Mouse (Mus musculus) layer of hippocampus, adult 9-10 months (tissue): Measurements from ENCODE around the gene Gpr83.

ENCODE experiments used
- DNase-seq: peaks from one replicate; pipeline ENCODE4 v3.0.0; 2022; ENCODE audit warnings: low spot score

The Gpr83 gene

DNA sequence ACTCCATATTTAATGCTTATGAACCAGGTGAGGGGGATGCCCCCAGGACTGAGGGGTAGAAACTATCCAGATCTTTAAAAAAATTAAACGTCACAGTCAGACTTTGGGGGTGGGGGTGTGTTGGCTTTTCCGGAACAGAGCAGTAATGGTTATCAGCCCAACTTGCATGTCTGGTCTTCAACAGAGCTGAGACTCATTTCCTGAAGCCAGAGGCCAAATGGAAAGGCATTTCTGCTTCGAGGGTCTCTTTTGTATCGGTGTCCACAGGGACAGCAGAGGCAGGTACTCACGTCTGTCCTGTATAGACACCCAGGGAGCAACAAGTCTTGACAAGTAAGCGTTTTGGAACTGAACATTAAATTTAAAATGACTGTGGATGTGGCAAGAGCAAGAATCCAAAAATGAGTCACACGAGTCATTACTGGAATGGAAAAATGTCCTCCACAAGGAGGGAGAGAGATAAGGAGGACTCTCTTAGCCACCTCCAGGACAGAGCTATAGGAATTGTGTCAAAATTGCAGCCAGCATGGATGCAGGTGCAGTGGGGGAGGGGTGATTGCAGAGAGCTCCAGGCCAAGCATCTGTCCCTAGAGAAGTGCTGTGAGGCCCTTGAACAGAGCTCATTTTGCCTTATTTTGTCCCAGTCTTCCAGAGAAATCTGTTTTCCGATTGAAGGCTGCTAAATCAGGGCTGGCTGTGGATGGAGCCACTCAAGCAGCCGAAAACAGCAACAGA lies 44.9 kb downstream of the Gpr83 start:
- DNase-seq: no peak

DNA sequence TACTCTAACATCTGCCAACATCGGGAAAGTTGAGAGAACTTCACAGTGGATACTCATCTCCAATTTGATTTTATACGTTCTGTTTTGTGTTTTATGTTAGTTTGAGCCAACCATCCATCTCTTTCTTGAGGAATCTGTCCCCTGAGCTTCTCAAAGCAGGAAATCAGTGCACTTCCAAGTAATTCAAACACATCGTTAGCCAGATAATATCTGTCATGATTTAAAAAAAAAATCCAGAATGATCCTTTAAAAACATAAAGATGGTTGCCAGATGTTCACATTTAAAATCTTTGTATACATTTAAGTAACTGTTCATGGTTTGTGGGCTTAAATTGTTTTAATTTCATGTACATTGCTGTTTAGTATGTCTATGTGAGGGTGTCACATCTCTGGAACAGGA lies 45.9 kb downstream of the Gpr83 start:
- DNase-seq: no peak

DNA sequence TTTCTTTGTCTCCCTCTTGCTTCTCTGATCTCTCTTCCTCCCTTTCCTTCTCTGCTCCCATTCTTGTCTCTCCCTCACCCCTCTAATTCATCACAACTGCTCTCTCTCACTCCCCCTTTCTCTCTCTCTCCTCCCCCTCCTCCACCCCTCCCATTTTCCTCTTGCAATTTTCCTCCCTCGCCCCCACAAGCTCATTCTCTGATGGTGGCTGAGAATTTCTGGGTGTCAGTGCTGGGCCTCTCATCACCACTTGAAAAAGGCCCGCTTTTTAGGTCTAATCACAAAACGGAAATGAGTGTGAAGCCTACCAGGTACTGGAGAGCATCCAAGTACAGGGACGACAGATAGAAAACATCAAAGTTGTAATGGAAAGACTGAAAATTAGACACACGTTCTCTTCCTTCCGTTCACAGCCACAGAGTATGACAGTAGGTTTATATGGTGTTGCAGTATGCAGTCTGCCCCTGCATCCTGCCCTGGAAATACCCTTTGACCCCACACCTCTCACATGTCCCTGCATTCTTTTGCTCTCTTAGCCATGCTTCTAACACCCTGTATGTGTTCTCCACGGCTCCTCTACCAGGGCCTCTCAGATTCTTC lies 47.9 kb downstream of the Gpr83 start:
- DNase-seq: no peak

DNA sequence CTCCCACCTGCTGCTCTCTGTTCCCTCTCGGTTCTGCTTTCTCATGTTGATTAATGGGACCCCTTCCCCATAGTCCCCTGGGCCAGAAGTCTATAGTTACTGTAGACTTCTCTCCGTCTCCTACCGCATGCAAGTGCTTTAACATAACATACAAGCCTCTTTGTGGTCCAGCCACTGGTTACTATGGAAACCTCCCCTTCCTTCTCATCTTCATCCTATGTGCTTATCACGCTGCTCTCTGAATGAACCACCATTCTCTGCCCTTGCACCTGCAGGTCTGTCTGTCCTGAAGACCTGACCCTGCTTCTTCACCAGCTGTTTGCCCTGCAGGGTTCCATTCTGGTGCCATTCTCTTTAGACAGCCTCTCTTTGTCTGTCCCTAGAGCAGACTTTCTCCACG lies 50.0 kb downstream of the Gpr83 start:
- no peak for DNase-seq

DNA sequence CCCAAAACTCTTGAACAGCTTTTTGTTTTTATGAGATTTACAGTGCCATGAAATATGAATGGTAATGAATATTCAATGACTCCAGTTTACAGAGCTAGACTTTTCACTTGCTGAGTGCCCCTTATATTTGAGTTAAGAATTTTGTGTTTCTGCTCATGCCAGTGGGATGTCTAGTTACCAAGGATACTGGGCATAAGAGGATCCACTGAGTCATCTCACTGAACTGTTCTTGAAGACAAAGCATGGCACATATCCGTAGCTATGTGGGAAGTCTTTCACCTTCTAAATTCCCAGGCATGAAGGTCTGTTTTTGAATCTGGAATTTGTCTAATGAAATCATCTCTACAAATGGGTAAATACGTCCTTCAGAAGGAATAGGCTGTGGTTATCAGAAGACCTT lies 52.0 kb downstream of the Gpr83 start:
- no peak for DNase-seq

DNA sequence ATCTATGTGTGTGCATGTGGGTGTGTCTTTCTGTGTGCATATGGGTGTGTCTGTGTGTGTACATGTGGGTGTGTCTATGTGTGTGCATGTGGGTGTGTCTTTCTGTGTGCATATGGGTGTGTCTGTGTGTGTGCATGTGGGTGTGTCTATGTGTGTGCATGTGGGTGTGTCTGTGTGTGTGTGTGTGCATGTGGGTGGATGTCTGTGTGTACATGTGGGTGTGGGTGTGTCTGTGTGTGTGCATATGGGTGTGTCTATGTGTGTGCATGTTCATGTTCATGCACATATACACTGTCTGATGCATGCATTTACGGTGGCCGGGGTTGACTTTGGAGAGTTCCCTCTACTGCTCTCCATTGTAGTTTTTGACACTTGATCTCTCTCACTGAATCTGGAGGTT lies 57.7 kb downstream of the Gpr83 start:
- DNase-seq: no peak

DNA sequence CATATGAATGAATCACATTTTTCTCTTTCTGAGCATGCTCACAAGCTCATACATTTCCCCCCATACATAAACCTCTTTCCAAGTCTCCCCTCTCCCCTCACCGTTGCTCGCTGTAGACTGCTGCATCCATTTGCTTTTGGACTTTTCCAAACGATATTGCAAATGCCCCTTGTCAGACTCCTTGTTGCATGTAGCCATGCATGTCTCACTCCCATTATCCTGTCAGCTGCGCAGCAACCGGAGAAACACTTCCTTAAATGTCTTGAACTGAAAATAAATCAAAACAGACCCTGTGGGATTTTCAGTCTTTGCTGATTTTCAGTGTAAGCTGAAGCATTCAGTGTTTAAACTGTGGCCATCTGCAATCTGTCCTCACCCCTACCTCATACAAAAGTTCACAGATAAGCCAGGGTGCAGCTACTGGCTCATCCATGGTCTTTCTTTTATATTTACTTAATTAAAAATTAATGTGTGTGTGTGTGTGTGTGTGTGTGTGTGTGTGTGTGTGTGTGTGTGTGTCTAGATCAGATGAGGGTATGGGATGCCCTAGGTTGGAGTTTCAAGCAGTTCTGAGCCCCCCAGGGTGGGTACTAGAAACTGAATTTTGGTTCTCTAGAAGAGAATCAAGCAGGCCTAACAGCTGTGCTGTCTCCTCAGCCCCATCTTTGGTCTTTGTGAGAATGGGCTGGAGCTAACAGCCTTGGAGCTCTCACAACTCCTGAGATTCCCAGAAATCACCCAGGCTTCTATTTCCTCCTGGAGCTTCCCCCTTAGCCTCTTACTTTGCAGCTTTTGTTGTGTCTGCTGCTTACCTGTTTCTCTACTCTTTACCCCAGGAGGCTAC lies 59.0 kb downstream of the Gpr83 start:
- no peak for DNase-seq
